Mouse (Mus musculus): Measurements from ENCODE around the gene Klf5. TPM values are rescaled to one million over a fixed set of nuclear protein-coding genes. Genes with fewer than 3 reads are reported as not detected.
A peak's percentile ranks its signal among the peaks of the same experiment; 100 is the strongest.

The Klf5 gene
- polyA plus RNA-seq (2012; ENCODE audit: insufficient read depth, insufficient read length, missing spikeins): 0.46 TPM in 1 of 2 replicates, not detected in the other

- Histone ChIP-seq H3K4me3 (ENCODE audit: insufficient read depth, low read depth, low read length) (peak within 1 kb of the TSS; percentile 57), H3K27ac (replicated peaks; ENCODE audit: low read depth, low read length) (no peak within 1 kb of the TSS), H3K4me1 (ENCODE audit: control insufficient read depth, insufficient read depth, insufficient read length, low read length) (no peaks in the 10 kb centered on the region)
Measured at GRCm38 (mm10) chr14:99298385-99299021, at the start of gene Klf5. TSS of gene Klf5 (plus strand) at chr14:99298691.

- H3K4me3 ChIP-seq (ENCODE audit: insufficient read depth, low read depth, low read length): no peak overlapping the region
- no peaks in the 10 kb centered on the region for H3K4me1 ChIP-seq (ENCODE audit: control insufficient read depth, insufficient read depth, insufficient read length, low read length)
- no peak overlapping the region for H3K27ac ChIP-seq (replicated peaks; ENCODE audit: low read depth, low read length)
Measured at GRCm38 (mm10) chr14:99262026-99262425, 36.5 kb upstream of the Klf5 start.

- H3K4me1 ChIP-seq (ENCODE audit: control insufficient read depth, insufficient read depth, insufficient read length, low read length): no peaks in the 10 kb centered on the region
- H3K27ac ChIP-seq (replicated peaks; ENCODE audit: low read depth, low read length): no peak overlapping the region
- no peak overlapping the region for H3K4me3 ChIP-seq (ENCODE audit: insufficient read depth, low read depth, low read length)
Measured at GRCm38 (mm10) chr14:99263816-99264215, 34.7 kb upstream of the Klf5 start.

GRCm38 (mm10) chr14:99265791-99266190 is 32.7 kb upstream of the Klf5 start:
- Histone ChIP-seq H3K4me1 (ENCODE audit: control insufficient read depth, insufficient read depth, insufficient read length, low read length) (no peaks in the 10 kb centered on the region), H3K4me3 (ENCODE audit: insufficient read depth, low read depth, low read length) (no peak overlapping the region), H3K27ac (replicated peaks; ENCODE audit: low read depth, low read length) (no peak overlapping the region)

GRCm38 (mm10) chr14:99266749-99267148 is 31.7 kb upstream of the Klf5 start:
- no peaks in the 10 kb centered on the region for H3K4me1 ChIP-seq (ENCODE audit: control insufficient read depth, insufficient read depth, insufficient read length, low read length)
- no peak overlapping the region for H3K27ac ChIP-seq (replicated peaks; ENCODE audit: low read depth, low read length)

GRCm38 (mm10) chr14:99274056-99274455 is 24.4 kb upstream of the Klf5 start:
- Histone ChIP-seq H3K27ac (replicated peaks; ENCODE audit: low read depth, low read length) (no peak overlapping the region), H3K4me1 (ENCODE audit: control insufficient read depth, insufficient read depth, insufficient read length, low read length) (no peaks in the 10 kb centered on the region), H3K4me3 (ENCODE audit: insufficient read depth, low read depth, low read length) (no peak overlapping the region)

More at GRCm38 (mm10) chr14:99266749-99267148, 31.7 kb upstream of the Klf5 start:
- H3K4me3 ChIP-seq (ENCODE audit: insufficient read depth, low read depth, low read length): no peak overlapping the region

GRCm38 (mm10) chr14:99275827-99276226 is 22.7 kb upstream of the Klf5 start:
- H3K4me1 ChIP-seq (ENCODE audit: control insufficient read depth, insufficient read depth, insufficient read length, low read length): no peaks in the 10 kb centered on the region
- no peak overlapping the region for H3K27ac ChIP-seq (replicated peaks; ENCODE audit: low read depth, low read length)
- H3K4me3 ChIP-seq (ENCODE audit: insufficient read depth, low read depth, low read length): no peak overlapping the region

GRCm38 (mm10) chr14:99278312-99278711 is 20.2 kb upstream of the Klf5 start:
- Histone ChIP-seq H3K4me1 (ENCODE audit: control insufficient read depth, insufficient read depth, insufficient read length, low read length) (no peaks in the 10 kb centered on the region), H3K4me3 (ENCODE audit: insufficient read depth, low read depth, low read length) (no peak overlapping the region), H3K27ac (replicated peaks; ENCODE audit: low read depth, low read length) (no peak overlapping the region)

- Histone ChIP-seq H3K4me3 (ENCODE audit: insufficient read depth, low read depth, low read length) (no peak overlapping the region), H3K27ac (replicated peaks; ENCODE audit: low read depth, low read length) (no peak overlapping the region)
Measured at GRCm38 (mm10) chr14:99278763-99279486, 19.6 kb upstream of the Klf5 start.

GRCm38 (mm10) chr14:99280399-99280798 is 18.1 kb upstream of the Klf5 start:
- Histone ChIP-seq H3K27ac (replicated peaks; ENCODE audit: low read depth, low read length) (no peak overlapping the region), H3K4me3 (ENCODE audit: insufficient read depth, low read depth, low read length) (no peak overlapping the region), H3K4me1 (ENCODE audit: control insufficient read depth, insufficient read depth, insufficient read length, low read length) (no peaks in the 10 kb centered on the region)

More at GRCm38 (mm10) chr14:99278763-99279486, 19.6 kb upstream of the Klf5 start:
- no peaks in the 10 kb centered on the region for H3K4me1 ChIP-seq (ENCODE audit: control insufficient read depth, insufficient read depth, insufficient read length, low read length)

GRCm38 (mm10) chr14:99280825-99281433 is 17.6 kb upstream of the Klf5 start:
- Histone ChIP-seq H3K4me3 (ENCODE audit: insufficient read depth, low read depth, low read length) (no peak overlapping the region), H3K4me1 (ENCODE audit: control insufficient read depth, insufficient read depth, insufficient read length, low read length) (no peaks in the 10 kb centered on the region), H3K27ac (replicated peaks; ENCODE audit: low read depth, low read length) (no peak overlapping the region)

GRCm38 (mm10) chr14:99285486-99285885 is 13.0 kb upstream of the Klf5 start:
- no peak overlapping the region for H3K4me3 ChIP-seq (ENCODE audit: insufficient read depth, low read depth, low read length)
- no peaks in the 10 kb centered on the region for H3K4me1 ChIP-seq (ENCODE audit: control insufficient read depth, insufficient read depth, insufficient read length, low read length)
- H3K27ac ChIP-seq (replicated peaks; ENCODE audit: low read depth, low read length): no peak overlapping the region

GRCm38 (mm10) chr14:99292176-99292575 is 6.3 kb upstream of the Klf5 start:
- Histone ChIP-seq H3K27ac (replicated peaks; ENCODE audit: low read depth, low read length) (no peak overlapping the region), H3K4me1 (ENCODE audit: control insufficient read depth, insufficient read depth, insufficient read length, low read length) (no peaks in the 10 kb centered on the region), H3K4me3 (ENCODE audit: insufficient read depth, low read depth, low read length) (no peak overlapping the region)

GRCm38 (mm10) chr14:99294424-99294823 is 4.1 kb upstream of the Klf5 start:
- Histone ChIP-seq H3K27ac (replicated peaks; ENCODE audit: low read depth, low read length) (no peak overlapping the region), H3K4me3 (ENCODE audit: insufficient read depth, low read depth, low read length) (no peak overlapping the region)

GRCm38 (mm10) chr14:99295606-99296341 is 2.7 kb upstream of the Klf5 start:
- Histone ChIP-seq H3K27ac (replicated peaks; ENCODE audit: low read depth, low read length) (no peak overlapping the region), H3K4me3 (ENCODE audit: insufficient read depth, low read depth, low read length) (no peak overlapping the region), H3K4me1 (ENCODE audit: control insufficient read depth, insufficient read depth, insufficient read length, low read length) (no peaks in the 10 kb centered on the region)

More at GRCm38 (mm10) chr14:99294424-99294823, 4.1 kb upstream of the Klf5 start:
- H3K4me1 ChIP-seq (ENCODE audit: control insufficient read depth, insufficient read depth, insufficient read length, low read length): no peaks in the 10 kb centered on the region

All from brown adipose tissue, adult 24 weeks (tissue).